Mouse (Mus musculus) embryonic facial prominence, embryonic 14.5 days (tissue): ENCODE results near the gene Thsd4. TPM values are rescaled to one million over a fixed set of nuclear protein-coding genes. Genes with fewer than 3 reads are reported as not detected.
A peak's percentile ranks its signal among the peaks of the same experiment; 100 is the strongest.
"Not testable (repeated sequence)": the region's sequence is repeated elsewhere in the genome, so short reads cannot be mapped to it uniquely, and the experiment has no call there.

Experiments
- ATAC-seq: fragments of 200-750 bp; cut with Nextera tagmentation; 2 replicates; pipeline ENCODE4 v1.8.0; 2017; ENCODE audit warnings: low read depth, moderate number of reproducible peaks, moderate TSS enrichment
- DNase-seq: peaks from one replicate; pipeline ENCODE4 v3.0.0-alpha.2; 2015; ENCODE audit warnings: low spot score
- H3K27ac ChIP-seq: fragments of 300-500 bp; sonication (generic); replicated peaks from 2 replicates; pipeline ENCODE4 v1.5.1; 2014; ENCODE audit warnings: low read depth, mild to moderate bottlenecking, low read length, moderate library complexity
- H3K27me3 ChIP-seq: fragments of 300-500 bp; sonication (generic); replicated peaks from 2 replicates; pipeline ENCODE4 v1.6.1; 2014; ENCODE audit warnings: low read length; ENCODE audit not compliant: control insufficient read depth, insufficient read depth
- H3K36me3 ChIP-seq: fragments of 300-500 bp; sonication (generic); 2 replicates; pipeline ENCODE4 v1.6.1; 2014; ENCODE audit warnings: low read length, mixed read lengths; ENCODE audit not compliant: control insufficient read depth, insufficient read depth
- H3K4me1 ChIP-seq: fragments of 300-500 bp; sonication (generic); 2 replicates; pipeline ENCODE4 v1.6.1; 2014; ENCODE audit warnings: antibody characterized with exemption, low read length; ENCODE audit not compliant: control insufficient read depth, insufficient read depth
- H3K4me2 ChIP-seq: fragments of 300-500 bp; sonication (generic); 2 replicates; pipeline ENCODE4 v1.6.1; 2014; ENCODE audit warnings: low read depth, mild to moderate bottlenecking, low read length, moderate library complexity, mixed read lengths
- H3K4me3 ChIP-seq: fragments of 300-500 bp; sonication (generic); 2 replicates; pipeline ENCODE4 v1.5.1; 2014; ENCODE audit warnings: low read depth, mild to moderate bottlenecking, low read length
- H3K9ac ChIP-seq: fragments of 300-500 bp; sonication (generic); 2 replicates; pipeline ENCODE4 v1.6.1; 2014; ENCODE audit warnings: low read depth, mild to moderate bottlenecking, low read length, moderate library complexity, mixed read lengths
- H3K9me3 ChIP-seq: fragments of 300-500 bp; sonication (generic); 2 replicates; pipeline ENCODE4 v1.6.1; 2016; ENCODE audit warnings: low read length; ENCODE audit not compliant: control insufficient read depth
- WGBS: fragments of 180-500 bp; shearing (Covaris S2); extraction: QIAGEN DNeasy Blood & Tissue Kit; methylation state at CpG from one replicate; pipeline ENCODE4 v1.1.7; 2014; 5-methylcytosine and 5-hydroxymethylcytosine counted together
- polyA plus RNA-seq: library from polyadenylated mRNA; unstranded; fragments of >200 nt; fragmentation: Nextera tagmentation; extraction: Ambion mirVana; gene quantifications from 2 replicates; pipeline ENCODE4 v1.2.1, GENCODE M21; 2014

Thsd4 gene
- polyA plus RNA-seq, 1 experiment from 2014 or later = 26.1 TPM

- Histone ChIP-seq H3K4me3 (no peak overlapping the region), H3K4me2 (no peak overlapping the region), H3K36me3 (no peaks in the 10 kb centered on the region), H3K27me3 (no peaks in the 10 kb centered on the region), H3K9ac (no peak overlapping the region), H3K9me3 (no peaks in the 10 kb centered on the region), H3K27ac (no peak overlapping the region), H3K4me1 (peaks cover 2% of the 10 kb centered on the region; the same call in 1 of the 2 replicates)
- ATAC-seq (no peak), DNase-seq (peak; percentile 32)
- WGBS = 57% methylated on average over 3 of the region's 3 CpGs
These were observed 345.5 kb downstream of the Thsd4 start for GRCm38 (mm10) chr9:60176311-60176710.

DNA sequence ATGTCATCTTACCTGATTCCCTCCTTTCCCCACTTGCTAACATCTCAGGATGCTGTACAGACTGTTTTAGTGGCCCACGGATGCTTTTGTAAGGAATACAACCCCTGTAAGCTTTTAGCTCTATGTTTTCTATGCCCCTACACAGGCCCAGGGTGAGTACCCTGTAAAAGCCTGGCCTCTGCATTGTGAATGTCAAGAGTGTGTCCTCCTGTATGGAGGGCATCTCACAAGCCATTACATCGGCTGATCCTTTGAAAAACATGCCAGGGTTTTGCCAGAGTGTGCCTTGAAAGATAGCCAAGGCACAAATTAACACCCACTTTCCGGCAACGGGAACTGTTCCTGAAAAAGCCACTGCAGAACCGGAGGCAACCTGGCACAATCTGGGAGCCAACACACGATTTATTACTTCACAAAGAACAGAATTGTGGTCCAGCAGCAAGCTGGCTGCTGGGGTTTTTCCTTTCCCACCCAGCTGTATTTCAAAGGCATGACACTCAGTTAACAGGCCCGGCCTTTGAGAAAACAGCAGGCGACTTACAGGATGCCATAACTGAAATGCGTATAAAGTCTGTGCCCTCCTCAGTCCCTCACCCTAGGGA lies 349.3 kb downstream of the Thsd4 start:
- not testable (repeated sequence) for H3K9me3 ChIP-seq, H3K27ac ChIP-seq, H3K4me2 ChIP-seq, DNase-seq, H3K9ac ChIP-seq, H3K4me1 ChIP-seq, H3K36me3 ChIP-seq, H3K27me3 ChIP-seq, H3K4me3 ChIP-seq
- ATAC-seq = 0 out of 2 replicates have a peak, but pooled peaks have one; percentile 15
- WGBS = 52% methylated on average over 8 of the region's 9 CpGs

- Histone ChIP-seq H3K4me1 (0 out of 2 replicates have a peak, but pooled peaks cover 2% of the 10 kb centered on the region), H3K27ac (no peak overlapping the region), H3K9ac (no peak overlapping the region), H3K9me3 (no peaks in the 10 kb centered on the region), H3K36me3 (no peaks in the 10 kb centered on the region), H3K4me3 (no peak overlapping the region), H3K27me3 (no peaks in the 10 kb centered on the region), H3K4me2 (no peak overlapping the region)
- DNase-seq (no peak), ATAC-seq (no peak)
- 65% methylated on average over 4 of the region's 4 CpGs for WGBS
These were observed 354.9 kb downstream of the Thsd4 start for GRCm38 (mm10) chr9:60166990-60167389.

DNA sequence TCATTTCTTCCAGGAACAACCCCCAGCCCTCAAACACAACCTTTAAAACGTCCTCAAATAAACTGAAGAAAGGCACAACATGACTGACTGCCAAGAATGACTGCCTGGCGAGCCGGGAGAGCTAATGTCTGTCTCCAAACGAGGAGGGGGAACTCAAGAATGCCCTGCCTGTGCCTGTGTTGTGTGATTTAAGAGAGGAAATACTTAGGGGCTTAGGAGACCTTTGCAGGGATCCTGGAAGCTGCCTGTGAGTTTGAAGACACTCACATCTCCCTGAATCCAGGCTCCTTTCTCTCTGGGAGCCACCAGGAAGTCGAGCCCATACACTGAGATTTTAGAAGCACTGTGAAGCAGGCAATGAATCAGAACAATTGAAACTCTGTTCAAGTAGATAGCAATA lies 361.0 kb downstream of the Thsd4 start:
- Histone ChIP-seq H3K27me3 (no peaks in the 10 kb centered on the region), H3K9me3 (no peaks in the 10 kb centered on the region), H3K27ac (0 out of 2 replicates have a peak overlapping the region, but pooled peaks have one; percentile 10), H3K9ac (no peak overlapping the region; the same call in 1 of the 2 replicates), H3K4me1 (peaks cover 6% of the 10 kb centered on the region; the same call in 1 of the 2 replicates), H3K36me3 (no peaks in the 10 kb centered on the region), H3K4me3 (no peak overlapping the region), H3K4me2 (no peak overlapping the region)
- 13% methylated on average over 5 of the region's 5 CpGs for whole genome bisulfite sequencing
- ATAC-seq (no peak), DNase-seq (peak; percentile 44)

DNA sequence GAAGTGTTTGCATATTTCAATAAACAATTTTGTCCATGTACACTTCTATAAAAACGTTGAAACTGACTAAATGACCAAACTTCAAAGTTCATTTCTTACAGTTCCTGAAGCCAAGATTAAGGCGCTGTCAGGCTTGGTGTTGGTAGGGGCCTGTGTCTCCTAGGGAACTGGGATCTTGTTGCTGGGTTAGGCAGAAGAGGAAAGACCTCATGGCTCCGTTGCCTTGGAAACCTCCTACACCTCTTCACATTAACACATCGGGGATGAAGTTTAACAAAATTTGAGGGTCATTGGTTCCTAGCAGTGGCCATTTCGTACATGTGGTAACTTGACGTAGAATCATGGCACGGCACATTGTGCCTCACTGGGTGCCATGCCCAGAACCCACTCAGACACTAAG lies 361.7 kb downstream of the Thsd4 start:
- H3K9me3 ChIP-seq = no peaks in the 10 kb centered on the region
- peaks cover 6% of the 10 kb centered on the region; the same call in 1 of the 2 replicates for H3K4me1 ChIP-seq
- no peaks in the 10 kb centered on the region for H3K27me3 ChIP-seq
- DNase-seq = no peak
- H3K36me3 ChIP-seq = no peaks in the 10 kb centered on the region
- H3K27ac ChIP-seq = no peak overlapping the region
- no peak overlapping the region for H3K9ac ChIP-seq
- H3K4me3 ChIP-seq = no peak overlapping the region
- H3K4me2 ChIP-seq = no peak overlapping the region
- no peak for ATAC-seq
- WGBS = 84% methylated on average over 7 of the region's 7 CpGs

GRCm38 (mm10) chr9:60152990-60153389 lies 368.9 kb downstream of the Thsd4 start:
- no peak for ATAC-seq
- no peaks in the 10 kb centered on the region for H3K27me3 ChIP-seq
- no peaks in the 10 kb centered on the region for H3K4me1 ChIP-seq
- H3K9me3 ChIP-seq = no peaks in the 10 kb centered on the region
- H3K27ac ChIP-seq = no peak overlapping the region
- H3K4me2 ChIP-seq = no peak overlapping the region
- H3K36me3 ChIP-seq = no peaks in the 10 kb centered on the region
- no peak for DNase-seq
- H3K4me3 ChIP-seq = no peak overlapping the region
- H3K9ac ChIP-seq = no peak overlapping the region
- WGBS = 92% methylated on average over 1 of the region's 1 CpGs

DNA sequence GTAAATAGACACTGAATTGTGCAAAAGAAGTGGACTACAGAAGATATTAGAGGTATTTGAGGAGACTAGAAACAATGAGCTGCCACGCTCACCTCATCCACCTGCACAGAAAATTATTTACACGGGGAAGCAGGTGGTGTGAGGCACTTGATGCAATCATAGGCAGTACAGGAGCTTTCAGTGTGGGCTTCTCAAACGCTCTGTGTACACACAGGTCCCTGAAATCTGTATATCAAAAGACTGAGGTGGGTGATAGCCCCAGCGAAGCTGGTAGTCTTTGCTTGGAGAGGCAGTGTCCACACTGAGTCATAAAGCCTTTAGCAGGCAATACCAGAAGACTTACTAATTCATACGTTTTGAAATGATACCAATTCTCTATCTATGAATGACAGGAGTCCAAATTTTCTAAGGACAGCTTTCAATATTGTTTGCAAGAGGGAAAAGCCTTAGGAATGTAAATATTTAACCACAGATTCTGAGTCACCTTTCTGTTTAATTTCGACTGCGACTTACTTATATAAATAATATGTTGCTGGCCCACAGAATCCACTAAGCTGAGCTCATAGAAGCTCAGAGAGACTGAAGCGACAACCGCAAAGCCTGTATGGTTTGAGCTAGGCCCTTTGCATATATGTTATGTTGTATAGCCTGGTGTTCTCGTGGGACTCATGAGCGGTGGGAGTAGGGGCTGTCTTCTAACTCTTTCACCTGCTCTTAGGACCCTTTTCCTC lies 369.8 kb downstream of the Thsd4 start:
- H3K27me3 ChIP-seq = no peaks in the 10 kb centered on the region
- no peak overlapping the region for H3K4me3 ChIP-seq
- no peaks in the 10 kb centered on the region for H3K36me3 ChIP-seq
- no peaks in the 10 kb centered on the region for H3K4me1 ChIP-seq
- no peak overlapping the region for H3K9ac ChIP-seq
- ATAC-seq (no peak), DNase-seq (no peak)
- H3K27ac ChIP-seq = no peak overlapping the region
- H3K4me2 ChIP-seq = no peak overlapping the region
- H3K9me3 ChIP-seq = no peaks in the 10 kb centered on the region
- 81% methylated on average over 11 of the region's 11 CpGs for WGBS

GRCm38 (mm10) chr9:60150511-60150910 lies 371.3 kb downstream of the Thsd4 start:
- no peak for ATAC-seq
- no peak for DNase-seq
- no peak overlapping the region for H3K4me3 ChIP-seq
- H3K27me3 ChIP-seq = no peaks in the 10 kb centered on the region
- no peak overlapping the region for H3K4me2 ChIP-seq
- no peak overlapping the region for H3K9ac ChIP-seq
- no peak overlapping the region for H3K27ac ChIP-seq
- 91% methylated on average over 1 of the region's 1 CpGs for WGBS
- H3K36me3 ChIP-seq = no peaks in the 10 kb centered on the region
- no peaks in the 10 kb centered on the region for H3K4me1 ChIP-seq
- no peaks in the 10 kb centered on the region for H3K9me3 ChIP-seq

GRCm38 (mm10) chr9:60148988-60149387 lies 372.9 kb downstream of the Thsd4 start:
- DNase-seq = no peak
- WGBS = 76% methylated on average over 7 of the region's 7 CpGs

More at GRCm38 (mm10) chr9:60148988-60149387, 372.9 kb downstream of the Thsd4 start:
- Histone ChIP-seq H3K27me3 (no peaks in the 10 kb centered on the region), H3K27ac (no peak overlapping the region), H3K36me3 (no peaks in the 10 kb centered on the region), H3K9ac (no peak overlapping the region), H3K9me3 (no peaks in the 10 kb centered on the region), H3K4me3 (no peak overlapping the region), H3K4me1 (no peaks in the 10 kb centered on the region), H3K4me2 (no peak overlapping the region)
- ATAC-seq = no peak
